Mouse (Mus musculus) left cerebral cortex, postnatal 4 days (tissue): ENCODE data around the gene Sirt7. TPM values are rescaled to one million over a fixed set of nuclear protein-coding genes. Genes with fewer than 3 reads are reported as not detected.

Source experiments
- DNase-seq: peaks from one replicate; pipeline ENCODE4 v3.0.0-alpha.2; 2022
- intact Hi-C: fragments of 180-260 bp; cut with DNase I; formaldehyde crosslinking; loops from one replicate; pipeline ENCODE4 v1.15.1; 2025
- total RNA-seq, 2 experiments: library from RNA; stranded (reverse); gene quantifications; 2 replicates each; pipeline ENCODE4 v1.2.3; 2021

Gene Sirt7
- total RNA-seq, result 10 to 100 TPM; 37.5 to 38.0 TPM

GRCm38 (mm10) chr11:120625152-120625775, at the start of gene Sirt7:
Gene Sirt7 (minus strand): TSS chr11:120625240.
- intact Hi-C loops, result loop anchor here (10.0 kb wide), 1 partner anchor 90 kb away; the partner anchor contains the start of genes Cenpx and Lrrc45
- no peak for DNase-seq

- DNase-seq, result no peak
- intact Hi-C loops, result no loop called here
These were observed 48.6 kb upstream of the Sirt7 start for GRCm38 (mm10) chr11:120673594-120674122.

GRCm38 (mm10) chr11:120672687-120673593, 47.9 kb upstream of the Sirt7 start, which contains the start of gene Aspscr1:
Gene Aspscr1 (plus strand): TSS chr11:120672973.
- intact Hi-C loops, result no loop called here
- DNase-seq, result peak; percentile 97

- DNase-seq, result no peak
- intact Hi-C loops, result no loop called here
These were observed 41.6 kb upstream of the Sirt7 start for GRCm38 (mm10) chr11:120666617-120667016.

GRCm38 (mm10) chr11:120665406-120665805, 40.4 kb upstream of the Sirt7 start:
- DNase-seq, result no peak
- intact Hi-C loops, result no loop called here

GRCm38 (mm10) chr11:120663714-120664113, 38.7 kb upstream of the Sirt7 start:
- intact Hi-C loops, result loop anchor here (5.0 kb wide), 1 partner anchor 49 kb away; the partner anchor contains the start of genes Cenpx and Lrrc45

GRCm38 (mm10) chr11:120662759-120663158, 37.7 kb upstream of the Sirt7 start:
- intact Hi-C loops, result loop anchor here (5.0 kb wide), 1 partner anchor 50 kb away; the partner anchor contains the start of genes Cenpx and Lrrc45

More at GRCm38 (mm10) chr11:120663714-120664113, 38.7 kb upstream of the Sirt7 start:
- no peak for DNase-seq

GRCm38 (mm10) chr11:120661076-120661460, 36.0 kb upstream of the Sirt7 start, which contains the start of gene Notum:
Gene Notum (minus strand): TSS chr11:120661175.
- no peak for DNase-seq
- intact Hi-C loops, result loop anchor here (5.0 kb wide), 1 partner anchor 51 kb away; the partner anchor contains the start of genes Cenpx and Lrrc45

More at GRCm38 (mm10) chr11:120662759-120663158, 37.7 kb upstream of the Sirt7 start:
- peak; percentile 42 for DNase-seq

GRCm38 (mm10) chr11:120660301-120661075, 35.4 kb upstream of the Sirt7 start:
- peak; percentile 47 for DNase-seq
- intact Hi-C loops, result loop anchor here (5.0 kb wide), 1 partner anchor 52 kb away; the partner anchor contains the start of genes Cenpx and Lrrc45

- intact Hi-C loops, result loop anchor here (5.0 kb wide), 1 partner anchor 53 kb away; the partner anchor contains the start of genes Cenpx and Lrrc45
These were observed 34.7 kb upstream of the Sirt7 start for GRCm38 (mm10) chr11:120659509-120660300.

GRCm38 (mm10) chr11:120658876-120659410, 33.9 kb upstream of the Sirt7 start:
- intact Hi-C loops, result no loop called here
- DNase-seq, result peak; percentile 77

More at GRCm38 (mm10) chr11:120659509-120660300, 34.7 kb upstream of the Sirt7 start:
- DNase-seq, result no peak

GRCm38 (mm10) chr11:120657301-120657700, 32.3 kb upstream of the Sirt7 start:
- intact Hi-C loops, result no loop called here
- DNase-seq, result no peak

- DNase-seq, result no peak
- intact Hi-C loops, result no loop called here
These were observed 29.7 kb upstream of the Sirt7 start for GRCm38 (mm10) chr11:120654741-120655140.

- intact Hi-C loops, result no loop called here
- no peak for DNase-seq
These were observed 26.8 kb upstream of the Sirt7 start for GRCm38 (mm10) chr11:120651872-120652271.

GRCm38 (mm10) chr11:120648001-120648476, 23.0 kb upstream of the Sirt7 start, which contains the start of gene Myadml2:
Gene Myadml2 (minus strand): TSS chr11:120648158.
- no peak for DNase-seq

GRCm38 (mm10) chr11:120647047-120647830, 22.2 kb upstream of the Sirt7 start:
- DNase-seq, result no peak

More at GRCm38 (mm10) chr11:120648001-120648476, 23.0 kb upstream of the Sirt7 start, which contains the start of gene Myadml2:
- intact Hi-C loops, result no loop called here

GRCm38 (mm10) chr11:120643601-120643987, 18.6 kb upstream of the Sirt7 start, which contains the start of gene Pycr1:
Gene Pycr1 (minus strand): TSS chr11:120643769.
- peak; percentile 94 for DNase-seq
- intact Hi-C loops, result no loop called here

More at GRCm38 (mm10) chr11:120647047-120647830, 22.2 kb upstream of the Sirt7 start:
- intact Hi-C loops, result no loop called here
